Mouse (Mus musculus) T-cell, adult 2 months (primary cell): ENCODE data around the gene Aff1.
A peak's percentile ranks its signal among the peaks of the same experiment; 100 is the strongest.

Experiments
- DNase-seq: peaks from one replicate; pipeline ENCODE4 v3.0.0; 2022; ENCODE audit warnings: low spot score

Aff1 gene

GRCm38 (mm10) chr5:103749465-103750285 lies 57.5 kb downstream of the Aff1 start:
- no peak for DNase-seq

- peak; percentile 78 for DNase-seq
Observed at GRCm38 (mm10) chr5:103752665-103753510, 60.7 kb downstream of the Aff1 start.

GRCm38 (mm10) chr5:103753511-103754329 lies 61.5 kb downstream of the Aff1 start:
- peak; percentile 85 for DNase-seq

GRCm38 (mm10) chr5:103754330-103755134 lies 62.4 kb downstream of the Aff1 start:
- DNase-seq: peak; percentile 64

GRCm38 (mm10) chr5:103755135-103755487 lies 62.9 kb downstream of the Aff1 start:
- no peak for DNase-seq

GRCm38 (mm10) chr5:103756231-103756714 lies 64.1 kb downstream of the Aff1 start:
- DNase-seq: peak; percentile 52

GRCm38 (mm10) chr5:103758491-103758890 lies 66.3 kb downstream of the Aff1 start:
- DNase-seq: no peak

- DNase-seq: no peak
Observed at GRCm38 (mm10) chr5:103759489-103760424, 67.6 kb downstream of the Aff1 start.

GRCm38 (mm10) chr5:103760425-103761131 lies 68.4 kb downstream of the Aff1 start:
- peak; percentile 78 for DNase-seq

- no peak for DNase-seq
Observed at GRCm38 (mm10) chr5:103761754-103762153, 69.6 kb downstream of the Aff1 start.

- no peak for DNase-seq
Observed at GRCm38 (mm10) chr5:103762850-103763254, 70.7 kb downstream of the Aff1 start.

GRCm38 (mm10) chr5:103765356-103765755 lies 73.2 kb downstream of the Aff1 start:
- no peak for DNase-seq

GRCm38 (mm10) chr5:103765758-103766431 lies 73.7 kb downstream of the Aff1 start:
- DNase-seq: no peak

GRCm38 (mm10) chr5:103766432-103766815 lies 74.2 kb downstream of the Aff1 start:
- no peak for DNase-seq

GRCm38 (mm10) chr5:103768961-103769360 lies 76.8 kb downstream of the Aff1 start:
- no peak for DNase-seq

GRCm38 (mm10) chr5:103769701-103770100 lies 77.5 kb downstream of the Aff1 start:
- no peak for DNase-seq

- DNase-seq: no peak
Observed at GRCm38 (mm10) chr5:103770447-103771222, 78.5 kb downstream of the Aff1 start.

GRCm38 (mm10) chr5:103771380-103771779 lies 79.2 kb downstream of the Aff1 start:
- DNase-seq: no peak
